Mouse (Mus musculus): Measurements from ENCODE around the gene Gm10256. TPM values are rescaled to one million over a fixed set of nuclear protein-coding genes. Genes with fewer than 3 reads are reported as not detected.
"Not testable (repeated sequence)": the region's sequence is repeated elsewhere in the genome, so short reads cannot be mapped to it uniquely, and the experiment has no call there.

Gm10256 gene
- 0.34 TPM in 1 of 2 replicates, not detected in the other for polyA plus RNA-seq (2015; fragmentation: Nextera tagmentation; extraction: Ambion mirVana)

GRCm38 (mm10) chrY:2830380-2830779, at the start of gene Gm10256, which contains the start of gene Rbmy:
Gene Gm10256 (plus strand): TSS chrY:2830699.
Gene Rbmy (plus strand): TSS chrY:2830680.
- not testable (repeated sequence) for DNase-seq (ENCODE audit: low spot score); H3K27ac ChIP-seq; H3K9me3 ChIP-seq (replicated peaks; ENCODE audit: low read length); H3K36me3 ChIP-seq (ENCODE audit: insufficient read depth, low read length); H3K4me2 ChIP-seq (ENCODE audit: low read length); H3K4me3 ChIP-seq (replicated peaks; ENCODE audit: low read depth, low read length); ATAC-seq (replicated peaks; ENCODE audit: low FRiP score, low read depth); H3K27me3 ChIP-seq (ENCODE audit: insufficient read depth, low read length); H3K4me1 ChIP-seq (replicated peaks; ENCODE audit: insufficient read depth, low read length); H3K9ac ChIP-seq (ENCODE audit: low read depth, low read length)
- WGBS, result no CpG with 5 or more reads among the region's 9 CpGs

GRCm38 (mm10) chrY:2796105-2796504, 34.4 kb upstream of the Gm10256 start, which contains the start of gene Gm4064:
Gene Gm4064 (minus strand): TSS chrY:2796205.
- not testable (repeated sequence) for H3K4me2 ChIP-seq (ENCODE audit: low read length); ATAC-seq (replicated peaks; ENCODE audit: low FRiP score, low read depth); H3K27me3 ChIP-seq (ENCODE audit: insufficient read depth, low read length); DNase-seq (ENCODE audit: low spot score); H3K4me1 ChIP-seq (replicated peaks; ENCODE audit: insufficient read depth, low read length); H3K36me3 ChIP-seq (ENCODE audit: insufficient read depth, low read length); H3K27ac ChIP-seq; H3K9me3 ChIP-seq (replicated peaks; ENCODE audit: low read length); H3K9ac ChIP-seq (ENCODE audit: low read depth, low read length); H3K4me3 ChIP-seq (replicated peaks; ENCODE audit: low read depth, low read length)
- no CpG with 5 or more reads among the region's 8 CpGs for WGBS

- not testable (repeated sequence) for H3K4me1 ChIP-seq (replicated peaks; ENCODE audit: insufficient read depth, low read length); H3K9ac ChIP-seq (ENCODE audit: low read depth, low read length); DNase-seq (ENCODE audit: low spot score); H3K4me2 ChIP-seq (ENCODE audit: low read length); H3K9me3 ChIP-seq (replicated peaks; ENCODE audit: low read length); H3K4me3 ChIP-seq (replicated peaks; ENCODE audit: low read depth, low read length); H3K27me3 ChIP-seq (ENCODE audit: insufficient read depth, low read length); H3K36me3 ChIP-seq (ENCODE audit: insufficient read depth, low read length); ATAC-seq (replicated peaks; ENCODE audit: low FRiP score, low read depth); H3K27ac ChIP-seq
- no CpG with 5 or more reads among the region's 9 CpGs for WGBS
Observed at GRCm38 (mm10) chrY:2900689-2901088, 70.2 kb downstream of the Gm10256 start, which contains the start of gene Gm10352. Gene Gm10352 (plus strand): TSS chrY:2900989.

Other genes with a start within 250 kb of the Gm10256 start
- gene H2al2c, start 231.6 kb upstream of the Gm10256 start, polyA plus RNA-seq (2015; fragmentation: Nextera tagmentation; extraction: Ambion mirVana), result not detected in 2 replicates
- not detected in 2 replicates for gene Sry, start 167.0 kb upstream of the Gm10256 start, polyA plus RNA-seq (2015; fragmentation: Nextera tagmentation; extraction: Ambion mirVana)
- gene H2al2b, start 110.0 kb upstream of the Gm10256 start, polyA plus RNA-seq (2015; fragmentation: Nextera tagmentation; extraction: Ambion mirVana), result not detected in 2 replicates
- not detected in 2 replicates for gene Gm4064, start 34.5 kb upstream of the Gm10256 start, polyA plus RNA-seq (2015; fragmentation: Nextera tagmentation; extraction: Ambion mirVana)
- not detected in 2 replicates for gene Rbmy, start within 50 bp of the Gm10256 start, polyA plus RNA-seq (2015; fragmentation: Nextera tagmentation; extraction: Ambion mirVana)
- not detected in 2 replicates for gene Gm10352, start 70.3 kb downstream of the Gm10256 start, polyA plus RNA-seq (2015; fragmentation: Nextera tagmentation; extraction: Ambion mirVana)
- gene Gm29289, start 101.9 kb downstream of the Gm10256 start, polyA plus RNA-seq (2015; fragmentation: Nextera tagmentation; extraction: Ambion mirVana), result not detected in 2 replicates

Measured in kidney, postnatal 0 days (tissue).